In genomic region chr17:11912872-11913365, GRCm38 (mm10) we compare ENCODE assay signal across 8 mouse cellular contexts.
DNase-seq lines count a peak whose midpoint lies in the region; ATAC-seq lines count a peak whose summit lies in the region.
"Had no signal": no experiment of that assay in that cellular context is flagged by ENCODE, and none has a peak within 500 bp of the region (broad histone marks: within the 10 kb centered on the region; RNA-seq: fewer than 3 reads in every experiment).

No protein-coding gene starts in this region.

- H3K9ac ChIP-seq in stomach, embryonic 14.5 days (replicated peaks; ENCODE audit: low read depth, low read length), result no peak overlapping the region
- H3K9ac ChIP-seq: liver, embryonic 13.5 days had no signal

- 1% methylated on average over 19 of the region's 19 CpGs for WGBS in embryonic facial prominence, embryonic 10.5 days
- WGBS in hindbrain, embryonic 10.5 days, result 1% methylated on average over 19 of the region's 19 CpGs
- WGBS in stomach, embryonic 14.5 days, result 4% methylated on average over 19 of the region's 19 CpGs

- H3K4me1 ChIP-seq in embryonic facial prominence, embryonic 10.5 days, result peaks cover 11% of the 10 kb centered on the region
- H3K4me1 ChIP-seq in hindbrain, embryonic 10.5 days (replicated peaks), result peaks cover 14% of the 10 kb centered on the region
- H3K4me1 ChIP-seq in stomach, embryonic 14.5 days (ENCODE audit: control insufficient read depth, insufficient read depth, low read length), result 0 out of 2 replicates have a peak, but pooled peaks cover 5% of the 10 kb centered on the region
- H3K4me1 ChIP-seq: liver, embryonic 13.5 days had no signal

- peak; percentile 32 for DNase-seq in right cerebral cortex, postnatal 4 days
- DNase-seq in right cerebral cortex, postnatal 14 days, result no peak
- peak; percentile 57 for DNase-seq in embryonic facial prominence, embryonic 10.5 days (ENCODE audit: low spot score)
- DNase-seq in hindbrain, embryonic 10.5 days (ENCODE audit: low spot score), result peak; percentile 69
- DNase-seq in left cerebral cortex, postnatal 36 days (ENCODE audit: low spot score in 2 of 2), result peak; percentile 29
- DNase-seq: liver, embryonic 13.5 days had no signal

- peak overlapping the region; percentile 39 for H3K4me2 ChIP-seq in stomach, embryonic 14.5 days (replicated peaks; ENCODE audit: low read depth, low read length)
- H3K4me2 ChIP-seq: liver, embryonic 13.5 days had no signal

- no peak for ATAC-seq in stomach, embryonic 14.5 days (ENCODE audit: insufficient number of reproducible peaks, insufficient read depth, low FRiP score, low read depth)
- no peak for ATAC-seq in monocyte, adult 5-6 weeks (replicated peaks; ENCODE audit: insufficient number of reproducible peaks, low FRiP score, low TSS enrichment, poor library complexity, severe bottlenecking)

- intact Hi-C loops in left cerebral cortex, postnatal 36 days (cut with DNase I), result no loop called here

- H3K4me3 ChIP-seq in embryonic facial prominence, embryonic 10.5 days, result peak overlapping the region; percentile 45
- H3K4me3 ChIP-seq in hindbrain, embryonic 10.5 days, result peak overlapping the region; percentile 46
- peak overlapping the region; percentile 12; the same call in 1 of the 2 replicates for H3K4me3 ChIP-seq in stomach, embryonic 14.5 days (ENCODE audit: low read depth, low read length)
- H3K4me3 ChIP-seq: liver, embryonic 13.5 days had no signal

- no peaks in the 10 kb centered on the region for H3K9me3 ChIP-seq in embryonic facial prominence, embryonic 10.5 days
- H3K9me3 ChIP-seq in hindbrain, embryonic 10.5 days, result no peaks in the 10 kb centered on the region
- H3K9me3 ChIP-seq in stomach, embryonic 14.5 days (ENCODE audit: control insufficient read depth, low read depth, low read length), result no peaks in the 10 kb centered on the region
- H3K9me3 ChIP-seq: liver, embryonic 13.5 days had no signal

- no peaks in the 10 kb centered on the region for H3K36me3 ChIP-seq in embryonic facial prominence, embryonic 10.5 days (replicated peaks)
- no peaks in the 10 kb centered on the region for H3K36me3 ChIP-seq in hindbrain, embryonic 10.5 days
- H3K36me3 ChIP-seq in stomach, embryonic 14.5 days (ENCODE audit: control insufficient read depth, insufficient read depth, low read length), result no peaks in the 10 kb centered on the region
- H3K36me3 ChIP-seq: liver, embryonic 13.5 days had no signal

- H3K27me3 ChIP-seq in embryonic facial prominence, embryonic 10.5 days (replicated peaks; ENCODE audit: low read depth, poor library complexity, severe bottlenecking), result peaks cover 63% of the 10 kb centered on the region
- H3K27me3 ChIP-seq in hindbrain, embryonic 10.5 days (ENCODE audit: insufficient read depth, poor library complexity, severe bottlenecking), result peaks cover 34% of the 10 kb centered on the region
- 0 out of 2 replicates have a peak, but pooled peaks cover 2% of the 10 kb centered on the region for H3K27me3 ChIP-seq in stomach, embryonic 14.5 days (ENCODE audit: control insufficient read depth, insufficient read depth, low read length)

- H3K27ac ChIP-seq in embryonic facial prominence, embryonic 10.5 days (replicated peaks), result no peak overlapping the region
- peak overlapping the region; percentile 59 for H3K27ac ChIP-seq in hindbrain, embryonic 10.5 days
- no peak overlapping the region for H3K27ac ChIP-seq in stomach, embryonic 14.5 days (ENCODE audit: low read length)
- H3K27ac ChIP-seq: liver, embryonic 13.5 days had no signal
